14 mouse cellular contexts compared by ENCODE assay signal in genomic region chr1:193200640-193201382, GRCm38 (mm10). TPM values are rescaled to one million over a fixed set of nuclear protein-coding genes. Genes with fewer than 3 reads are reported as not detected.
DNase-seq lines count a peak whose midpoint lies in the region; ATAC-seq and TF ChIP-seq lines count a peak whose summit lies in the region.
"Had no signal": no experiment of that assay in that cellular context is flagged by ENCODE, and none has a peak within 500 bp of the region (broad histone marks: within the 10 kb centered on the region; RNA-seq: fewer than 3 reads in every experiment).

No protein-coding gene starts in this region.

- 18% methylated on average over 8 of the region's 8 CpGs for WGBS in liver, embryonic 14.5 days (ENCODE audit: insufficient replicate concordance)
- 71% methylated on average over 8 of the region's 8 CpGs for WGBS in small intestine, adult 2 months

- H3K4me1 ChIP-seq in G1E (ENCODE audit: insufficient read depth, low read depth, low read length) = 0 out of 2 replicates have a peak, but pooled peaks cover 2% of the 10 kb centered on the region
- peaks cover 0 to 5% of the 10 kb centered on the region in 2 experiments; a peak in 2 of 4 replicates for H3K4me1 ChIP-seq in liver, embryonic 14.5 days (replicated peaks; ENCODE audit: control insufficient read depth in 2 of 2, insufficient read depth in 2 of 2, low read length in 1 of 2)
- H3K4me1 ChIP-seq in small intestine, adult 2 months (ENCODE audit: control insufficient read depth, insufficient read depth, insufficient read length, low read length) = peaks cover 10% of the 10 kb centered on the region
- H3K4me1 ChIP-seq: hindbrain, embryonic 12.5 days; midbrain, embryonic 13.5 days; neural tube, embryonic 15.5 days had no signal

- TF ChIP-seq CTCF in G1E (IDR thresholded peaks at IDR 0.05; ENCODE audit: low read depth, low read length) = no peak
- no peak for TF ChIP-seq CTCF in liver, embryonic 14.5 days (IDR thresholded peaks at IDR 0.05; ENCODE audit: low read depth)
- TF ChIP-seq CTCF in small intestine, adult 2 months (IDR thresholded peaks at IDR 0.05; ENCODE audit: extremely low read depth, insufficient read length, insufficient replicate concordance, low read depth, low read length) = no peak

- H3K36me3 ChIP-seq in G1E (replicated peaks) = no peaks in the 10 kb centered on the region
- H3K36me3 ChIP-seq in liver, embryonic 14.5 days (replicated peaks; ENCODE audit: control insufficient read depth, insufficient read depth, low read depth) = no peaks in the 10 kb centered on the region
- no peaks in the 10 kb centered on the region for H3K36me3 ChIP-seq in small intestine, adult 2 months (ENCODE audit: control insufficient read depth, insufficient read depth, low read length)
- H3K36me3 ChIP-seq: hindbrain, embryonic 12.5 days; midbrain, embryonic 13.5 days; neural tube, embryonic 15.5 days had no signal

- no peaks in the 10 kb centered on the region for H3K9me3 ChIP-seq in G1E (replicated peaks)
- H3K9me3 ChIP-seq in liver, embryonic 14.5 days (ENCODE audit: control insufficient read depth, low read length) = no peaks in the 10 kb centered on the region
- H3K9me3 ChIP-seq: hindbrain, embryonic 12.5 days; midbrain, embryonic 13.5 days; neural tube, embryonic 15.5 days had no signal

- no peak for TF ChIP-seq POLR2A in small intestine, adult 2 months (IDR thresholded peaks at IDR 0.05; ENCODE audit: low read depth, low read length)

- H3K27me3 ChIP-seq in G1E (ENCODE audit: insufficient read depth, low read length) = no peaks in the 10 kb centered on the region
- no peaks in the 10 kb centered on the region for H3K27me3 ChIP-seq in liver, embryonic 14.5 days (ENCODE audit: control insufficient read depth, insufficient read depth, low read length)
- H3K27me3 ChIP-seq in small intestine, adult 2 months (ENCODE audit: control insufficient read depth, insufficient read depth, low read length) = no peaks in the 10 kb centered on the region
- H3K27me3 ChIP-seq: hindbrain, embryonic 12.5 days; midbrain, embryonic 13.5 days; neural tube, embryonic 15.5 days had no signal

- peak; percentile 55 for DNase-seq in A20 (ENCODE audit: low read depth, low spot score)
- DNase-seq in G1E (ENCODE audit: low spot score) = no peak
- no peak for DNase-seq in liver, embryonic 14.5 days (ENCODE audit: low read depth in 3 of 3, low spot score in 3 of 3)
- no peak for DNase-seq in adrenal gland, adult 18-20 months (ENCODE audit: low spot score in 2 of 2)
- no peak for DNase-seq in right cerebral cortex, adult 18-20 months
- DNase-seq in right cerebral cortex, postnatal 36 days (ENCODE audit: low spot score in 2 of 2) = no peak
- DNase-seq: cerebellum, adult 9-11 months; gastrocnemius, postnatal 10 days had no signal

- peak overlapping the region; percentile 36 for H3K4me3 ChIP-seq in G1E (ENCODE audit: low read depth, low read length)
- H3K4me3 ChIP-seq in liver, embryonic 14.5 days (ENCODE audit: insufficient read depth in 1 of 2, low read depth in 2 of 2, low read length in 2 of 2) = peak overlapping the region; percentile 12 to 47
- H3K4me3 ChIP-seq in small intestine, adult 2 months (ENCODE audit: low read depth, low read length) = peak overlapping the region; percentile 54
- H3K4me3 ChIP-seq: hindbrain, embryonic 12.5 days; midbrain, embryonic 13.5 days; neural tube, embryonic 15.5 days had no signal

- no peak for ATAC-seq in G1E (ENCODE audit: extremely low read depth, insufficient number of reproducible peaks, low FRiP score, poor library complexity, severe bottlenecking)
- no peak for ATAC-seq in liver, embryonic 14.5 days (ENCODE audit: insufficient read depth)
- no peak for ATAC-seq in erythroblast, adult 5-6 weeks (replicated peaks; ENCODE audit: low FRiP score, poor library complexity, severe bottlenecking)
- ATAC-seq: midbrain, embryonic 13.5 days had no signal

- H3K4me2 ChIP-seq in liver, embryonic 14.5 days (ENCODE audit: low read depth) = peak overlapping the region; percentile 18; the same call in 1 of the 2 replicates
- H3K4me2 ChIP-seq: hindbrain, embryonic 12.5 days; midbrain, embryonic 13.5 days; neural tube, embryonic 15.5 days had no signal

- no peak overlapping the region for H3K27ac ChIP-seq in liver, embryonic 14.5 days
- peak overlapping the region; percentile 96 for H3K27ac ChIP-seq in small intestine, adult 2 months (ENCODE audit: insufficient read depth, low read depth, low read length)
- H3K27ac ChIP-seq: hindbrain, embryonic 12.5 days; kidney, postnatal 0 days; midbrain, embryonic 13.5 days; neural tube, embryonic 15.5 days had no signal

- H3K9ac ChIP-seq in liver, embryonic 14.5 days (replicated peaks) = no peak overlapping the region
- H3K9ac ChIP-seq: hindbrain, embryonic 12.5 days; midbrain, embryonic 13.5 days; neural tube, embryonic 15.5 days had no signal

- TF ChIP-seq EP300 in liver, embryonic 14.5 days (IDR thresholded peaks at IDR 0.05; ENCODE audit: low read depth) = no peak

RNA-seq across cellular contexts. Expression of gene Traf3ip3, which starts 0.7 kb away (rescaled TPM):
- total RNA-seq in G1E (2014; fragmentation: Nextera tagmentation) = 6.8 and 14.1 TPM in 2 replicates
- 47.5 and 48.7 TPM in 2 replicates for total RNA-seq in G1E (2017)
- 8.6 and 13.4 TPM in 2 replicates for polyA plus RNA-seq in G1E (2012)
- 3.5 and 5.1 TPM in 2 replicates for polyA plus RNA-seq in liver, embryonic 14.5 days (2012; rRNA removed)
- polyA plus RNA-seq in liver, embryonic 14.5 days (2014; fragmentation: Nextera tagmentation; extraction: Ambion mirVana) = 4.2 and 4.9 TPM in 2 replicates
- 2.6 and 4.6 TPM in 2 replicates for polyA plus RNA-seq in small intestine, adult 2 months (2012; rRNA removed)
- 1 to 10 TPM; 1.0 to 2.5 TPM for total RNA-seq in adrenal gland, adult 18-20 months (2021)
- total RNA-seq in erythroblast, adult 5-6 weeks (2015; ENCODE audit: low replicate concordance) = 11.9 and 23.1 TPM in 2 replicates
- total RNA-seq in erythroblast, adult 5-6 weeks (2017; ENCODE audit: low replicate concordance) = 18.1 and 40.7 TPM in 2 replicates

RNA-seq across cellular contexts. Expression of gene Lamb3, which starts 6.7 kb away (rescaled TPM):
- total RNA-seq in G1E (2014; fragmentation: Nextera tagmentation) (0.30 TPM in 1 of 2 replicates, not detected in the other), G1E (2017) (0.22 TPM in 1 of 2 replicates, not detected in the other)
- 0.03 TPM in 1 of 2 replicates, not detected in the other for polyA plus RNA-seq in G1E (2012)
- 0.17 and 0.88 TPM in 2 replicates for polyA plus RNA-seq in liver, embryonic 14.5 days (2012; rRNA removed)
- polyA plus RNA-seq in liver, embryonic 14.5 days (2014; fragmentation: Nextera tagmentation; extraction: Ambion mirVana) = 0.11 and 0.28 TPM in 2 replicates
- polyA plus RNA-seq in small intestine, adult 2 months (2012; rRNA removed) = 13.9 and 21.7 TPM in 2 replicates
- 1 to 10 TPM in 1 of 2 experiments, under 1 TPM in 1; 0.86 to 1.5 TPM for total RNA-seq in adrenal gland, adult 18-20 months (2021)
- 0.58 and 11.1 TPM in 2 replicates for total RNA-seq in erythroblast, adult 5-6 weeks (2015; ENCODE audit: low replicate concordance)
- total RNA-seq in erythroblast, adult 5-6 weeks (2017; ENCODE audit: low replicate concordance) = 1.8 and 4.1 TPM in 2 replicates

RNA-seq across cellular contexts. Expression of gene A130010J15Rik, which starts 33.0 kb away (rescaled TPM):
- total RNA-seq in G1E (2014; fragmentation: Nextera tagmentation) (6.5 and 10.2 TPM in 2 replicates), G1E (2017) (15.5 and 18.9 TPM in 2 replicates)
- 1.7 and 2.2 TPM in 2 replicates for polyA plus RNA-seq in G1E (2012)
- polyA plus RNA-seq in liver, embryonic 14.5 days (2012; rRNA removed) = 2.0 and 2.3 TPM in 2 replicates
- 3.8 and 4.5 TPM in 2 replicates for polyA plus RNA-seq in liver, embryonic 14.5 days (2014; fragmentation: Nextera tagmentation; extraction: Ambion mirVana)
- polyA plus RNA-seq in small intestine, adult 2 months (2012; rRNA removed) = 1.6 and 2.0 TPM in 2 replicates
- 1 to 10 TPM; 1.2 to 3.2 TPM for total RNA-seq in adrenal gland, adult 18-20 months (2021)
- 2.9 and 5.0 TPM in 2 replicates for total RNA-seq in erythroblast, adult 5-6 weeks (2015; ENCODE audit: low replicate concordance)
- total RNA-seq in erythroblast, adult 5-6 weeks (2017; ENCODE audit: low replicate concordance) = 1.3 and 1.4 TPM in 2 replicates

RNA-seq across cellular contexts. Expression of gene Irf6, which starts 47.9 kb away (rescaled TPM):
- total RNA-seq in G1E (2014; fragmentation: Nextera tagmentation) = 0.23 and 0.34 TPM in 2 replicates
- 0.38 and 0.58 TPM in 2 replicates for total RNA-seq in G1E (2017)
- 0.04 TPM in 1 of 2 replicates, not detected in the other for polyA plus RNA-seq in G1E (2012)
- polyA plus RNA-seq in liver, embryonic 14.5 days (2012; rRNA removed) = 1.7 and 1.9 TPM in 2 replicates
- polyA plus RNA-seq in liver, embryonic 14.5 days (2014; fragmentation: Nextera tagmentation; extraction: Ambion mirVana) = 1.5 and 3.0 TPM in 2 replicates
- 43.4 and 141 TPM in 2 replicates for polyA plus RNA-seq in small intestine, adult 2 months (2012; rRNA removed)
- total RNA-seq in adrenal gland, adult 18-20 months (2021) = 1 to 10 TPM in 1 of 2 experiments, under 1 TPM in 1; 0.33 to 1.2 TPM
- not detected in 2 replicates for total RNA-seq in erythroblast, adult 5-6 weeks (2015; ENCODE audit: low replicate concordance)
- 0.42 TPM in 1 of 2 replicates, not detected in the other for total RNA-seq in erythroblast, adult 5-6 weeks (2017; ENCODE audit: low replicate concordance)
